Mouse (Mus musculus) intestine, embryonic 15.5 days (tissue): ENCODE data around the gene Lingo3. TPM values are rescaled to one million over a fixed set of nuclear protein-coding genes. Genes with fewer than 3 reads are reported as not detected.
"Not testable (repeated sequence)": the region's sequence is repeated elsewhere in the genome, so short reads cannot be mapped to it uniquely, and the experiment has no call there.

ENCODE experiments used
- ATAC-seq: fragments of 200-750 bp; cut with Nextera tagmentation; 2 replicates; pipeline ENCODE4 v1.8.0; 2017; ENCODE audit warnings: moderate TSS enrichment, moderate library complexity
- H3K27ac ChIP-seq: fragments of 300-500 bp; sonication (generic); 2 replicates; pipeline ENCODE4 v1.5.1; 2015; ENCODE audit warnings: mild to moderate bottlenecking, inconsistent platforms
- H3K27me3 ChIP-seq: fragments of 300-500 bp; sonication (generic); replicated peaks from 2 replicates; pipeline ENCODE4 v1.6.1; 2015; ENCODE audit warnings: inconsistent platforms
- H3K36me3 ChIP-seq: fragments of 300-500 bp; sonication (generic); 2 replicates; pipeline ENCODE4 v1.6.1; 2015; ENCODE audit warnings: inconsistent platforms
- H3K4me1 ChIP-seq: fragments of 300-500 bp; sonication (generic); replicated peaks from 2 replicates; pipeline ENCODE4 v1.6.1; 2015; ENCODE audit warnings: inconsistent platforms
- H3K4me2 ChIP-seq: fragments of 300-500 bp; sonication (generic); replicated peaks from 2 replicates; pipeline ENCODE4 v1.6.1; 2015; ENCODE audit warnings: mild to moderate bottlenecking, inconsistent platforms
- H3K4me3 ChIP-seq: fragments of 300-500 bp; sonication (generic); replicated peaks from 2 replicates; pipeline ENCODE4 v1.5.1; 2015; ENCODE audit warnings: inconsistent platforms
- H3K9ac ChIP-seq: fragments of 300-500 bp; sonication (generic); 2 replicates; pipeline ENCODE4 v1.6.1; 2015; ENCODE audit warnings: inconsistent platforms
- H3K9me3 ChIP-seq: fragments of 300-500 bp; sonication (generic); 2 replicates; pipeline ENCODE4 v1.6.1; 2016; ENCODE audit warnings: inconsistent platforms
- WGBS: fragments of 180-500 bp; shearing (Covaris S2); methylation state at CpG from one replicate; pipeline ENCODE4 v1.1.7; 2015; 5-methylcytosine and 5-hydroxymethylcytosine counted together
- polyA plus RNA-seq: library from polyadenylated mRNA; unstranded; fragments of >200 nt; fragmentation: Nextera tagmentation; extraction: Ambion mirVana; gene quantifications from 2 replicates; pipeline ENCODE4 v1.2.1, GENCODE M21; 2015

Lingo3 gene
- polyA plus RNA-seq, 1 experiment from 2014 or later: 0.09 TPM

GRCm38 (mm10) chr10:80826151-80827062, 17.4 kb downstream of the Lingo3 start, which contains the start of gene Oaz1:
TSS of gene Oaz1 (plus strand) at chr10:80826656.
- peaks cover 34% of the 10 kb centered on the region for H3K4me1 ChIP-seq

DNA sequence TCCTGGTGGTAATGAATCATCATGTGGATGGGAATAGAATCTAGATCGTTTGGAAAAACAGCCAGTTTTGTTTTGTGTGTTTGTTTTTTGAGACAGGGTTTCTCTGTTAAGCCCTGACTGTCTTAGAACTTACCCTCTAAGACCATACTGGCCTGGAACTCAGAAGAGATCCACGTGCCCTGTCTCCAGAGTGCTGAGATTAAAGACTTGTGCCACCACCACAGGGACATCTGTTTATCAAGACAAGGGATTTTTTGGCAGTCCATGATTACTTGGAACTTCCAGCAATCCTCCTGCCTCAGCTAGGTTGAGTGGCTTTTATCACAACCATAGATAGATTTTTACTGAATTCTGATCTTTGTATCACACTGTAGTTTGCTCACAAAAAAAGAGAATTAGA, 19.0 kb downstream of the Lingo3 start:
- no peak overlapping the region for H3K27ac ChIP-seq

More at GRCm38 (mm10) chr10:80826151-80827062, 17.4 kb downstream of the Lingo3 start, which contains the start of gene Oaz1:
- H3K27ac ChIP-seq: peak within 1 kb of the TSS; percentile 81
- under 1% methylated on average over 80 of the region's 82 CpGs for WGBS
- H3K27me3 ChIP-seq: no peaks in the 10 kb centered on the region
- peaks cover 10% of the 10 kb centered on the region for H3K36me3 ChIP-seq
- ATAC-seq: peak; percentile 98
- peak within 1 kb of the TSS; percentile 78 for H3K9ac ChIP-seq
- peak within 1 kb of the TSS; percentile 62 for H3K4me3 ChIP-seq
- H3K9me3 ChIP-seq: no peaks in the 10 kb centered on the region
- peak within 1 kb of the TSS; percentile 87 for H3K4me2 ChIP-seq

DNA sequence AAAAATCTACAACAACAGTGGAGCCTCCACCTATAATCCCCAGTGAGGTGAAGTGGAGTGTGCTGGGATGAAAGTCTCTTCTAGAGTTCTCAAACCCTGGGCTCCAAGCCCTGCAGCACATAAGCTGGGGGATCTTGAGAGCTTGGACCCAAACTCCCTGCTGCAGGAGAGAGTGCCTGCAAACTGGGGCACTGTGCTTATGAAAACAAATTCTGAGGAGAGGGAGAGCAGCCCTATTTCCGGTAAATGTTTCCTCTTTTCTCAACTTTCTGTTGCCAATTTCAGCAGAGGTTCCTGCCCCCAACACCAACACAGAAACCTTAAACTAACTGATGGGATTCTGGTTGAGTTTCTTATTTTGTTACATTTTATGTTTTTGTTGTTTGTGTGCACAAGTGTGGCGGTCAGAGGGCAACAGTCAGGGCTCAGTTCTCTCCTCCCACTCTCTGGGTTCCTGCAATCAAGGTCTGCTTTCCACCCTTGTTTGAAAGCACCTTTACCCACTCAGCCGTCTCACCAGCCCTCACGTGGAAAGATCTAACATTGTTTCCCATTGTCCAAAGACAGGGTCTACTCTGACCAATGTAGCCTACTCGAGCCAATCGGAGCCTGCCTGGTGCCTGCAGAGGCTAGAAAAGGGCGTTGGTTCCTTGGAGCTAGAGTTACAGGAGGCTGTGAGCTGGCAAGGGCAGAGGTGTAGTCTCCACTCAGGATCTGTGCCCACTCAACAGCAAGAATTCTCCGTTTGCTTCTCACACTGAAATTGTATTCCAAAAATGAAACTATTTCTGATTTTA, 19.8 kb downstream of the Lingo3 start:
- Histone ChIP-seq H3K27me3 (no peaks in the 10 kb centered on the region), H3K36me3 (no peaks in the 10 kb centered on the region), H3K9me3 (no peaks in the 10 kb centered on the region), H3K4me1 (peaks cover 17% of the 10 kb centered on the region), H3K27ac (no peak overlapping the region), H3K9ac (no peak overlapping the region), H3K4me2 (no peak overlapping the region), H3K4me3 (no peak overlapping the region)
- WGBS: 66% methylated on average over 8 of the region's 8 CpGs
- no peak for ATAC-seq

More for the DNA sequence above, 19.0 kb downstream of the Lingo3 start:
- no peak for ATAC-seq
- 70% methylated on average over 2 of the region's 2 CpGs for WGBS
- no peaks in the 10 kb centered on the region for H3K9me3 ChIP-seq
- H3K9ac ChIP-seq: no peak overlapping the region
- no peak overlapping the region for H3K4me2 ChIP-seq
- H3K4me1 ChIP-seq: peaks cover 22% of the 10 kb centered on the region
- H3K27me3 ChIP-seq: no peaks in the 10 kb centered on the region
- no peak overlapping the region for H3K4me3 ChIP-seq
- peaks cover 8% of the 10 kb centered on the region for H3K36me3 ChIP-seq

- Histone ChIP-seq H3K4me1 (peaks cover 14% of the 10 kb centered on the region), H3K27me3 (no peaks in the 10 kb centered on the region), H3K4me2 (no peak overlapping the region), H3K36me3 (no peaks in the 10 kb centered on the region), H3K27ac (no peak overlapping the region), H3K9ac (no peak overlapping the region), H3K4me3 (no peak overlapping the region), H3K9me3 (no peaks in the 10 kb centered on the region)
- 90% methylated on average over 1 of the region's 1 CpGs for WGBS
- no peak for ATAC-seq
These were observed 20.5 kb downstream of the Lingo3 start for GRCm38 (mm10) chr10:80823316-80823715.

DNA sequence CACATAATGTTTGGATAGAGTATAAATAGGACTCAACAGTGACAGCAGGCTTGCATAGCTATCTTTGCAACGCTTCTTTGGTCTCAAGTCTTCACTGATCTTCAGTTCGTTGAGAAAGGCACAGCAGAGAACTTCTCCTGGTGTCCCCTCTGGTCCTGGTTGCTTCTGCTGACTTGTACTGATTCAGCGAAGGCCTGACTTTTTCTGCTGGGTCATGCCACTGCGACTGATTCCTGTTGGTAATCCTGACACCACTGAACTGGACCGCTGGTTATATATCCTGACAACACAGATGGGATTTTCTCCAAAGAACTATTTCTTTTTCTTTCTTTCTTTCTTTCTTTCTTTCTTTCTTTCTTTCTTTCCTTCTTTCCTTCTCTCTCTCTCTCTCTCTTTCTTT, 21.3 kb downstream of the Lingo3 start:
- no peaks in the 10 kb centered on the region for H3K27me3 ChIP-seq
- no peaks in the 10 kb centered on the region for H3K9me3 ChIP-seq
- no peak overlapping the region for H3K27ac ChIP-seq
- H3K4me2 ChIP-seq: no peak overlapping the region
- no peak overlapping the region for H3K4me3 ChIP-seq
- no peak overlapping the region for H3K9ac ChIP-seq
- no peaks in the 10 kb centered on the region for H3K36me3 ChIP-seq
- no peak for ATAC-seq
- H3K4me1 ChIP-seq: peaks cover 6% of the 10 kb centered on the region
- 87% methylated on average over 5 of the region's 5 CpGs for WGBS

DNA sequence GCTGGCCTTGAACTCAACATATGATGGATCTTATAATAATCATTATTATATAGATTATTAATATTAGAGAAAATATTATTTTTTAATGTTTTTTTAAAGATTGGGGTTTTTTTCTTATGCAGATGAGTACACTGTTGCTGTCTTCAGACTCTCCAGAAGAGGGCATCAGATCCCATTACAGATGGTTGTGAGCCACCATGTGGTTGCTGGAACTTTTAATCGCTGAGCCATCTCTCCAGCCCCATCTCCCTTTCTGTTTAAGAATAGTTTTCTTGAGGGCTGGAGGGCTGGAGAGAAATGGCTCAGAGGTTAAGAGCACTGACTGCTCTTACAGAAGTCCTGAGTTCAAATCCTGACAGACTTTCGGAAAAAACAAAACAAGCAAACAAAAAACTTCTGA, 21.8 kb downstream of the Lingo3 start:
- 41% methylated on average over 2 of the region's 2 CpGs for WGBS
- H3K4me1 ChIP-seq: 0 out of 2 replicates have a peak, but pooled peaks cover 3% of the 10 kb centered on the region
- H3K27ac ChIP-seq: no peak overlapping the region
- H3K9me3 ChIP-seq: no peaks in the 10 kb centered on the region
- no peak overlapping the region for H3K9ac ChIP-seq
- no peaks in the 10 kb centered on the region for H3K27me3 ChIP-seq
- no peaks in the 10 kb centered on the region for H3K36me3 ChIP-seq
- no peak for ATAC-seq
- H3K4me2 ChIP-seq: no peak overlapping the region
- H3K4me3 ChIP-seq: no peak overlapping the region

DNA sequence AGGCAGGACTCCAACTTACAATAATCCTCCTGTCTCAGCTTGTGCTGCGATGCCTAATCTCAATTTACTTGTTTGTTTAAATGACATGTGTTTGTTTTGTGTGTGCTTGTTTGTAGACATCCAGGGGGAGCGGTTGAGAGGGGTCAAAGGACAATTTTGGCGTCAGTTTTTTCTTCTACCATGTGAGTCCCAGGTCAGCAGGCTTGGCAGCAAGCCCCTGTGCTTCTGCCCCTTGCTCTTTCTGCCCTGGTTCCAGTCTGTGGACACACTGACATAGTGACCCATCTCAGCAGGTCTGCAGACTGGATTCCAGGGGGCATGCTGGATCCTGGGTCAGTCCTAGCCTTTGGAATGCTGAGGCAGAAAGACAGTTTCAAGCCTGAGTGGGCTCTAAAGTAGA, 24.4 kb downstream of the Lingo3 start:
- Histone ChIP-seq H3K9ac (no peak overlapping the region), H3K27ac (no peak overlapping the region), H3K4me1 (0 out of 2 replicates have a peak, but pooled peaks cover 3% of the 10 kb centered on the region), H3K4me3 (no peak overlapping the region), H3K9me3 (no peaks in the 10 kb centered on the region), H3K27me3 (no peaks in the 10 kb centered on the region), H3K36me3 (no peaks in the 10 kb centered on the region), H3K4me2 (no peak overlapping the region)
- 36% methylated on average over 3 of the region's 3 CpGs for WGBS
- no peak for ATAC-seq

- no peak overlapping the region for H3K4me2 ChIP-seq
- ATAC-seq: peak; percentile 77
- H3K27me3 ChIP-seq: no peaks in the 10 kb centered on the region
- no peak overlapping the region for H3K27ac ChIP-seq
- H3K4me1 ChIP-seq: 0 out of 2 replicates have a peak, but pooled peaks cover 3% of the 10 kb centered on the region
- no peaks in the 10 kb centered on the region for H3K36me3 ChIP-seq
- no peaks in the 10 kb centered on the region for H3K9me3 ChIP-seq
- 51% methylated on average over 6 of the region's 6 CpGs for WGBS
- no peak overlapping the region for H3K4me3 ChIP-seq
- no peak overlapping the region for H3K9ac ChIP-seq
These were observed 25.1 kb downstream of the Lingo3 start for GRCm38 (mm10) chr10:80818599-80819281.

DNA sequence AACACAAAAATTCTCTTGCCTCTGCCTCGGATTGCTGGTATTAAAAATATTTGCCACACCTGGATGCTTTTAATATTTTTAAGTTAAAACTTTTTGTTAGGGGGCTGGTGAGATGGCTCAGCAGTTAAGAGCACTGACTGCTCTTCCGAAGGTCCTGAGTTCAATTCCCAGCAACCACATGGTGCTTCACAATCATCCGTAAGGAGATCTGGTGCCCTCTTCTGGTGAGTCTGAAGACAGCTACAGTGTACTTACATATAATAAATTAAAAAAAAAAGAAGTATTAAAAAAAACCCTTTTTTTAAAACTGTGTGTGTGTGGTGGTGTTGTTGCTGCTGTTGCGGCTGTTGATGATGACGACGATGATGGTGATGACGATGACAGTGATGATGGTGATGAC, 25.9 kb downstream of the Lingo3 start:
- not testable (repeated sequence) for H3K4me2 ChIP-seq, H3K27me3 ChIP-seq, H3K4me1 ChIP-seq, H3K9ac ChIP-seq, H3K36me3 ChIP-seq, H3K27ac ChIP-seq, H3K9me3 ChIP-seq, H3K4me3 ChIP-seq, ATAC-seq
- WGBS: 84% methylated on average over 7 of the region's 7 CpGs

DNA sequence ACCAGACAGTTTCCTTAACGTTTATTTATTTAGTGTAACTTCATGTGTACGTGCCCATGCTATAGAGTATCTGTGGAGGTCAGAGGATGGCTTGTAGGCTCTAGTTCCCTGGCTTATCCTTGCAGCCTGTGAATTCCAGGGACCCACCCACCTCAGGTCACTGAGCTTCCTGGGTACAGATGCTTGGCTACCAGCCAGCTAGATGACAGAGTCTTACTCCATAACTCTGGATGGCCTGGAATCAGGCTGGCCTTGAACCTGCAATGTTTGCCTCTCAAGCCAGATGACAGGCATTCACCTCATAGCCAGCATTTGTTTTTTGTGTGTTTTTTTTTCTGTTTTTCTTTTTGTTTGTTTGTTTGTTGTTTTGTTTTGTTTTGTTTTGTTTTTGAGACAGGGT, 26.7 kb downstream of the Lingo3 start:
- Histone ChIP-seq H3K4me3 (no peak overlapping the region), H3K4me2 (no peak overlapping the region), H3K9me3 (no peaks in the 10 kb centered on the region), H3K9ac (no peak overlapping the region), H3K36me3 (no peaks in the 10 kb centered on the region), H3K27ac (no peak overlapping the region), H3K4me1 (0 out of 2 replicates have a peak, but pooled peaks cover 3% of the 10 kb centered on the region), H3K27me3 (0 out of 2 replicates have a peak, but pooled peaks cover 3% of the 10 kb centered on the region)
- no peak for ATAC-seq
- 58% methylated on average over 2 of the region's 2 CpGs for WGBS

DNA sequence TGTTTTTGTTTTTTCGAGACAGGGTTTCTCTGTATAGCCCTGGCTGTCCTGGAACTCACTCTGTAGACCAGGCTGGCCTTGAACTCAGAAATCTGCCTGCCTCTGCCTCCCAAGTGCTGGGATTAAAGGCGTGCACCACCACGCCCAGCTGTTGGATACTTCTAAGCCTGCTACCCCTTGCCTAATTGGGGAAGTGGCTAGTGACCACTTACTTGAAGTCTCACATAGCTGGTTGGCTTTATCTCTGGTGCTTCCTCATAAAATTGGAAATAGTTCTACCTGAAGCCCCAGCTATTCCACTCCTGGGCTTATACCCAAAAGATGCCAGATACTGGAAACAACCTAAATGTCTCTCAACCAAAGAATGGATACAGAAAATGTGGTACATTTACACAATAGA, 27.5 kb downstream of the Lingo3 start:
- not testable (repeated sequence) for H3K9ac ChIP-seq, H3K4me3 ChIP-seq, H3K36me3 ChIP-seq, H3K27ac ChIP-seq, H3K27me3 ChIP-seq, H3K4me1 ChIP-seq, ATAC-seq, H3K4me2 ChIP-seq, H3K9me3 ChIP-seq
- 83% methylated on average over 3 of the region's 3 CpGs for WGBS

- ATAC-seq: no peak
- no peaks in the 10 kb centered on the region for H3K36me3 ChIP-seq
- H3K27me3 ChIP-seq: 0 out of 2 replicates have a peak, but pooled peaks cover 6% of the 10 kb centered on the region
- H3K4me2 ChIP-seq: no peak overlapping the region
- no peak overlapping the region for H3K9ac ChIP-seq
- no peaks in the 10 kb centered on the region for H3K9me3 ChIP-seq
- H3K27ac ChIP-seq: no peak overlapping the region
- 67% methylated on average over 7 of the region's 7 CpGs for WGBS
- H3K4me1 ChIP-seq: peaks cover 7% of the 10 kb centered on the region
- no peak overlapping the region for H3K4me3 ChIP-seq
These were observed 29.0 kb downstream of the Lingo3 start for GRCm38 (mm10) chr10:80814800-80815199.
